Mouse (Mus musculus): Measurements from ENCODE around the gene Vps11. TPM values are rescaled to one million over a fixed set of nuclear protein-coding genes. Genes with fewer than 3 reads are reported as not detected.
"Not testable (repeated sequence)": the region's sequence is repeated elsewhere in the genome, so short reads cannot be mapped to it uniquely, and the experiment has no call there.

The Vps11 gene
- polyA plus RNA-seq (2016; fragmentation: Nextera tagmentation; extraction: Ambion mirVana) = 17.0 and 19.0 TPM in 2 replicates

DNA sequence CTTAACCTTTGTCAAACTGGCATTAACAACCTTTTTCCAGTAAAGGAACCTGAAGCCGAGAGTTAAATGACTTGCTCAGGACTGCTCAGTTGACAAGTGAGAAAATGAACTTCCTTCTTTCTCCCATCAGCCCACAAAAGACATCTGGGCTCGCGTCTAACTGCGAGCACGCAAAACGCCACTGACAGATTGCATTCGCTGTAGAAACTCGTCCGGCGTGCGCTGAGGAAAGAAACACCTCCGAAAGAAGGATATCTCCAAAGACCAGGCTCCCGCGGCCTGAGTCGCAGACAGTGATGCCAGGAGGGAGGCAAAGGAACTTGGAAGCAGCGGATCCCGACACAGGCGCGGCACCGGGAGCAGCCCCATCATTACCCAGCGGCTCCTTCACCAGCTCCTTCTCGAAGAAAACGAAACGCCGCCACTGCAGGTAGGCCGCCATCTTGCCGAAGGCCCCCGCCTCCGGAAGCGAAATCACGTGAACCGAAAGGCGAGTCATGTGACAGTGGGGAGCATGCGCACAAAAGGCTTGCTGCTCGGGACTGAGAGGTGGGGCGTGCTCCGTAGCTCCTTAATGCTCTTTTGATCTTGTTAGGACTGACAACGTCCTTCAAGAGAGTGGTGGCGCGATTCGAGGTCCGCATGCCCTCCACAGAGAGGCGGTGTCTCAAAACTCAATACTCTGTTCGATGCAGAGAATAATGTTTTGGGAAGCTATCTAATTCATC is at the start of gene Vps11:
Vps11 (minus strand) TSS at position 481 of the 728 bp plus-strand sequence.
- Histone ChIP-seq H3K36me3 (peaks cover 34% of the 10 kb centered on the region), H3K9ac (peak within 1 kb of the TSS; percentile 84), H3K9me3 (replicated peaks) (no peaks in the 10 kb centered on the region), H3K27me3 (replicated peaks) (no peaks in the 10 kb centered on the region), H3K4me3 (peak within 1 kb of the TSS; percentile 92), H3K27ac (peak within 1 kb of the TSS; percentile 87), H3K4me2 (peak within 1 kb of the TSS; percentile 83), H3K4me1 (peaks cover 20% of the 10 kb centered on the region)
- peak; percentile 90 for ATAC-seq
- under 1% methylated on average over 44 of the region's 44 CpGs for WGBS (ENCODE audit: insufficient replicate concordance)

DNA sequence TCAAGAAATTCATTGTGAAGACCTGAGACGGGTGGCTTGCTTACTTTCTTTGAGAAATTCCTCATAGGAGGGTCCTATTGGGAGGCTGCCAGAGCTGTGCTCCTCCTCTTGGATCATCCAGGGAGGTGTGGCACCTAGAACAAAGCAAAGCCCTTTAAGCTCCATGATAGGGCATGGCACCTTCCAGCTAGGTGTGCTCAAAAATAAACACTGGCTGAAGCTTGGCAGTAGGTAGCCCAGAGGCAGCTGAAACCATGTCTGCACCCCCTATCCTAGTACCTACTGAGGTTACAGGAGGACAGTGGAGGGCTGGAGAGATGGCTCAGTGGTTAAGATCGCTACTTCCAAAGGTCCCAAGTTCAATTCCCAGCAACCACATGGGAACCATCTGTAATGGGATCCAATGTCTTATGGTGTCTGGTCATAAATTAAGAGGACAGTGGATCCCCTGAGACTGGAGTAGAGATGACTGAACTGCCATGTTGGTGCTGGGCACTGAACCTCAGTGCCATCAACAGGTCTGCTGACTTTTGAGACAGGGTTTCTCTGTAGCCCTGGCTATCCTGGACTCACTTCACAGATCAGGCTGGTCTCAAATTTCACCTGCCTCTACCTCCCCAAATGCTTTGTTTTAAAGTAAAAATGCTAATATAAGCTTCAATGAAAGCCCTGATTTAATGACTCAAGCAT is 49.3 kb upstream of the Vps11 start:
- ATAC-seq = no peak
- peaks cover 72% of the 10 kb centered on the region for H3K36me3 ChIP-seq
- H3K4me1 ChIP-seq = peaks cover 59% of the 10 kb centered on the region
- no peaks in the 10 kb centered on the region for H3K9me3 ChIP-seq (replicated peaks)
- WGBS (ENCODE audit: insufficient replicate concordance) = 76% methylated on average over 2 of the region's 2 CpGs
- no peaks in the 10 kb centered on the region for H3K27me3 ChIP-seq (replicated peaks)
- no peak overlapping the region for H3K4me3 ChIP-seq
- H3K9ac ChIP-seq = no peak overlapping the region
- H3K27ac ChIP-seq = peak overlapping the region; percentile 58; the same call in 1 of the 2 replicates
- H3K4me2 ChIP-seq = no peak overlapping the region

DNA sequence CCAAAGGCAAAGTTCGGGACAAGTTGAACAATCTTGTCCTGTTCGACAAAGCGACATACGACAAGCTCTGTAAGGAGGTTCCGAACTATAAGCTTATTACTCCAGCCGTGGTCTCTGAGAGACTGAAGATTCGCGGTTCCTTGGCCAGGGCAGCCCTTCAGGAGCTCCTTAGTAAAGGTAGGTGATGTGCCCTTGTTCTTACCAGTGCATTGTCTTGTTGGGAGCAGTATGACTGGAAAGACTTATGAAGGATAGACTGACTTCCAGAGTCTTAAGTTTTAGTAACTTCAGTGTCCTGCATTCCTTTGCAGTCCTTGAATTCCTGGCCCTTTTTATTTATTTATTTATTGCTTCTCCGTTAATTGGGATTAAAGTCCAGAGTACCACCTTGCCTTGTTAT is 47.2 kb upstream of the Vps11 start:
- peak overlapping the region; percentile 73 for H3K4me2 ChIP-seq
- H3K36me3 ChIP-seq = peaks cover 73% of the 10 kb centered on the region
- H3K27me3 ChIP-seq (replicated peaks); H3K9me3 ChIP-seq (replicated peaks); ATAC-seq: not testable (repeated sequence)
- H3K4me1 ChIP-seq = peaks cover 71% of the 10 kb centered on the region
- H3K27ac ChIP-seq = peak overlapping the region; percentile 90
- 45% methylated on average over 9 of the region's 9 CpGs for WGBS (ENCODE audit: insufficient replicate concordance)
- peak overlapping the region; percentile 91 for H3K4me3 ChIP-seq
- peak overlapping the region; percentile 91 for H3K9ac ChIP-seq

DNA sequence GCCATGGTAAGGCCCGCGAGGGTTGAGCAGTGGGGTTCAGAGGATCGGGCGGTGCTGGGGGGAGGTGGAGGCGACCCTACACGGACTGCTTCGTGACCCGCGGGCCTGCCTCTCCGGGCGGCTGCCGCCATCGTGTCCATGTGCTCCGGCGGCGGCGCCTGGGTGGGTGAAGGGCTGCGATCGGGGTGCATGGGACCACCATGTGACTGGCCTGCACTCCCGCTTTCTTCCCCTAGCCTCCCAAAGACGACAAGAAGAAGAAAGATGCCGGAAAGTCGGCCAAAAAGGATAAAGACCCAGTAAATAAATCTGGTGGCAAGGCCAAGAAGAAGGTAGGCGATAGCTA is 46.3 kb upstream of the Vps11 start:
- Histone ChIP-seq H3K4me3 (peak overlapping the region; percentile 91), H3K27me3 (replicated peaks) (no peaks in the 10 kb centered on the region), H3K9ac (peak overlapping the region; percentile 91), H3K4me2 (peak overlapping the region; percentile 73), H3K4me1 (peaks cover 66% of the 10 kb centered on the region), H3K27ac (peak overlapping the region; percentile 90), H3K36me3 (peaks cover 73% of the 10 kb centered on the region), H3K9me3 (replicated peaks) (no peaks in the 10 kb centered on the region)
- under 1% methylated on average over 24 of the region's 24 CpGs for WGBS (ENCODE audit: insufficient replicate concordance)
- no peak for ATAC-seq

DNA sequence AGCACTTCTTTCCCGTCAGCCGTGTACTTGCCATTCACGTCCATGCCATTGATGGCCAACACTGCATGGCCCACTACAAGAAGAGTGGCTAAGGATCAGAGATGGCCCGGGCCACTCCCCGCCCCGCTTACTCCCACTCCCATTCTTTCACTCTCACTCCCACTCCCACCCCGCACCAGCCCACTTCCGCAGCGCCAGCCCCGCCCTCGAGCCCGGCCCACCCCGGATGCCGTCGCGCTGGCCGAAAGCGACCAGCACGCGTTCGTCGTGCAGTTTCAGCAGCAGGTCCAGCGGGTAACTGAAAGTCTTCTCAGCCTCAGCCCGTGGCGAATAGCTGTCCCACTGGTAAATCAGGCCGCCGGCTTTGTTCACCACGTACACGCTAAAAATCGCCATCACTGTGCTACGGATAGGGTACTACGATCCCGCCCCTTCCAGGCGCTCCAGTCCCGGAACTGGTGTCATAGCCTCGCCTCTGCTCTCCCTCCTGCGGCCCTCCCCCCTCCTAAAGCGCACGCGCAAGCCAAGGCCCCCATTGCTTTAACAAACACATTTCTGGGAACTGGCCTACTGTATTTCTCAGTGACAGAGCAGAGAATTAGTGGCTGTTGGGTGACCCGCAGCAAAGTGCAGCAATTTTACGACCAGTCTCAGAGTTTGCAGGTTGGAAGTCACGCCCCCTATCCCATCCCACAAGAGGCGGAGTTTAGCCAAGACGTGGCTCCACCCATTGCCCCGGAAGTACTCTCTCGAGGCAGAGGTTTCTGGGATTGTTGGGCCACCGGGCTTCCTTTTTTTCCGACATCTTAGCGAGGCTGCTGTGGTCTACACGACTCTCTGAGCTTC is 45.7 kb upstream of the Vps11 start, which contains the start of the genes Rps25 and Trappc4:
Rps25 (plus strand) TSS at position 234 of the 846 bp plus-strand sequence.
Trappc4 (minus strand) TSS at position 695 of the 846 bp plus-strand sequence.
- peak within 1 kb of the TSS; percentile 90 for H3K27ac ChIP-seq
- peak within 1 kb of the TSS; percentile 91 for H3K9ac ChIP-seq
- H3K4me3 ChIP-seq = peak within 1 kb of the TSS; percentile 91
- H3K4me2 ChIP-seq = peak within 1 kb of the TSS; percentile 73
- H3K4me1 ChIP-seq = peaks cover 61% of the 10 kb centered on the region
- no peaks in the 10 kb centered on the region for H3K9me3 ChIP-seq (replicated peaks)
- peaks cover 73% of the 10 kb centered on the region for H3K36me3 ChIP-seq
- no peaks in the 10 kb centered on the region for H3K27me3 ChIP-seq (replicated peaks)
- ATAC-seq = peak; percentile 93
- WGBS (ENCODE audit: insufficient replicate concordance) = under 1% methylated on average over 51 of the region's 51 CpGs

DNA sequence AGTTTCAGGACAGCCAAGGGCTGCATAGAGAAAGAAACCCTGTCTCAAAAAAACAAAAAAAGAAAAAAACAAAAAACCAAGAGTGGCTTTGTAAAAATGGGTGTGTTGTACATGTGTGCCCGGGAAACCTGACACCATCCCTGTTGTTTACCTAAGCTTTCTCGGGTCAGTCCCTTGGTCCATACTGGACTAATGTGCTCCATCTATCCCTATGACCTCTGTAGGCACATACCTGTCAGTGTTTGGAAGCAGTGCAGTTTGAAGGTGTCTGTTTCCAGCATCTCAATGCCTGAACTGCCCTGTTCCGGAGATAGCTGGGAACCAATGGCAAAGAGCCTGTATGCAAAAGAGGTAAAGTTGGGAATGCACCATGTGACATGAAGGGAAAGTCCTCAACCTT is 43.5 kb upstream of the Vps11 start:
- no peak overlapping the region for H3K27ac ChIP-seq
- H3K27me3 ChIP-seq (replicated peaks) = no peaks in the 10 kb centered on the region
- peaks cover 51% of the 10 kb centered on the region for H3K4me1 ChIP-seq
- ATAC-seq = no peak
- no peaks in the 10 kb centered on the region for H3K9me3 ChIP-seq (replicated peaks)
- 80% methylated on average over 3 of the region's 3 CpGs for WGBS (ENCODE audit: insufficient replicate concordance)
- no peak overlapping the region for H3K9ac ChIP-seq
- H3K36me3 ChIP-seq = peaks cover 73% of the 10 kb centered on the region
- no peak overlapping the region for H3K4me3 ChIP-seq
- no peak overlapping the region for H3K4me2 ChIP-seq

DNA sequence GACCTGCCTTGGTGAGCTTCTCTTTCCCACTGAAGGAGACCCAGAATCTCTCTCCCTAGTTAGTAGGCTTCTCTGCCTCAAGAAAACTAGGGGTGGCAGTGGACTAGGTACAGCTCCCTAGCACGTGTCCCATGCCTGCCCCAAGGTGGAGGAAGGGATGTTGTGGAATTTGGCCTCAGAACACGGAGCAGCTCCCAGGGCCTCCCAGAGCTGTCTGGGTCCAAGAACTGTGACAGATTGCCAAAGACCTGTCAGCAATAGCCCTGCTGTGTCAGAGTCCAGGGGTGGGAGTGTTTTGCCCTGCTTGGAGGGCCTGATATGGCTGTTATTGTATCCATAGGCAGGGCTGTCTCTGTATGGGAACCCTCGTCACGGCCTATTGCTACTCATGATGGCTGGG is 39.6 kb upstream of the Vps11 start:
- Histone ChIP-seq H3K9me3 (replicated peaks) (no peaks in the 10 kb centered on the region), H3K36me3 (peaks cover 72% of the 10 kb centered on the region), H3K4me3 (no peak overlapping the region), H3K27me3 (replicated peaks) (no peaks in the 10 kb centered on the region), H3K9ac (no peak overlapping the region), H3K4me2 (no peak overlapping the region), H3K4me1 (peaks cover 57% of the 10 kb centered on the region), H3K27ac (no peak overlapping the region)
- 85% methylated on average over 4 of the region's 4 CpGs for WGBS (ENCODE audit: insufficient replicate concordance)
- ATAC-seq = no peak

DNA sequence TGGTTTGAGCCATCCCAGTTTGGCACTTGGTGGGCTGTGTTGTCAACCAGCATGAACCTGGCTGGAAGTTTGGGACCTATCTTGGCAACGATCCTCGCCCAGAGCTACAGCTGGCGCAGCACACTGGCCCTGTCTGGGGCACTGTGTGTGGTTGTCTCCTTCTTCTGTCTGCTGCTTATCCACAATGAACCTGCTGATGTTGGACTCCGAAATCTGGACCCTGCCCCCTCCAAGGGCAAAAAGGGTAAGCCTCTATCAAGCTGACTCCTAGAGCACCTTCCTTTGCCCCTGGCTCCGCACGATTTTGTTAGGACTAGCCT is 38.3 kb upstream of the Vps11 start:
- Histone ChIP-seq H3K9ac (no peak overlapping the region), H3K27me3 (replicated peaks) (no peaks in the 10 kb centered on the region), H3K4me3 (no peak overlapping the region), H3K9me3 (replicated peaks) (no peaks in the 10 kb centered on the region), H3K36me3 (peaks cover 63% of the 10 kb centered on the region), H3K4me1 (peaks cover 50% of the 10 kb centered on the region), H3K4me2 (no peak overlapping the region), H3K27ac (no peak overlapping the region)
- no peak for ATAC-seq
- 84% methylated on average over 6 of the region's 6 CpGs for WGBS (ENCODE audit: insufficient replicate concordance)

DNA sequence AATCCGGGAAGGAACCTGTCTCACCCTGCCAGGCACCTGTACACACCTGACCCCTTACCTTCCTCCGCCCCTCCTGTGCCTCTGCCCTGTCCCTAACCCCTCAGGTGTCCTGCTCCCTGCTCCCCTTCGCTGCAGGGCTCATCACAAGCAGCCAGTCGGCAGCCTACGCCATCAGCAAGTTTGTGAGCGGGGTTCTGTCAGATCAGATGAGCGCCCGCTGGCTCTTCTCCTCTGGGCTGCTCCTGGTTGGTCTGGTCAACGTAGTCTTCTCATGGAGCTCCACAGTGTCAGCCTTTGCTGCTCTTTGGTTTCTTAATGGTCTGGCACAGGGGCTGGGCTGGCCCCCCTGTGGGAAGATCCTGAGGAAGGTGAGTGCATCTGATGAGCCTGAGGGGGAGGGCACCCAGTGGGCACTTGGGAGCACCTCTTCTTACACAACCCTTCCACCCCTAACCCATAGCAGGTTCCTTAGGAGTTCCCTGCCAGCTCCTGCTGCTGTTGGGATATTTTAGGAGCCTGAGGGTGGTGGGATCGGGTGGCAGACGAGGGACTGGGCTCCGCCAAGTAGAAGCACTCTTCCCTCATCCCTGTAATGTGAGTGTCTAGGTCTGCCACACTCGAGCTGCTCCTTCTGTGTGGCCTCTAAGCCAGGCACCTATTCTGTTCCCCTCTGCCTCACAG is 37.8 kb upstream of the Vps11 start:
- Histone ChIP-seq H3K27me3 (replicated peaks) (no peaks in the 10 kb centered on the region), H3K4me3 (no peak overlapping the region), H3K36me3 (peaks cover 58% of the 10 kb centered on the region), H3K4me2 (peak overlapping the region; percentile 97), H3K9ac (0 out of 2 replicates have a peak overlapping the region, but pooled peaks have one; percentile 33), H3K4me1 (peaks cover 48% of the 10 kb centered on the region), H3K27ac (no peak overlapping the region), H3K9me3 (replicated peaks) (no peaks in the 10 kb centered on the region)
- no peak for ATAC-seq
- WGBS (ENCODE audit: insufficient replicate concordance) = 78% methylated on average over 13 of the region's 13 CpGs

DNA sequence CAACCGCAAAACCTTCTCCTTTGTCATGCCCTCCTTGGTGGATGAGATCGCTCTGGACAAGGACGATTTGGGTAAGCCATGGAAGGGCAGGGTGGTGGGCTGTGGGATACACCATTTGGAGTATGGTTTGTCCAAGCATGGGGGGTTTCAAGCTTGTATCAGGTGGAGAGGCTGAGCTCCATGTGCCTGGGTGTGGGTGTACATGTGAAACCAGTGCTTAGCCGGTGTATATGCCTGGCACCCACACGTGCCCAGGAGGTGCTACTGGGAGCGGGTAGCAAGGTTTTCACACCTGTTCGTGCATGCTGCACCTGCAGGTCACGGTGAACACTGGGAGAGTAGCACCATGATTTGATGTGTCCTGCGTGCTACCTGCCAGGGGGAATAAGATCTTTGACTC is 37.1 kb upstream of the Vps11 start:
- H3K9ac ChIP-seq = peak overlapping the region; percentile 91; the same call in 1 of the 2 replicates

DNA sequence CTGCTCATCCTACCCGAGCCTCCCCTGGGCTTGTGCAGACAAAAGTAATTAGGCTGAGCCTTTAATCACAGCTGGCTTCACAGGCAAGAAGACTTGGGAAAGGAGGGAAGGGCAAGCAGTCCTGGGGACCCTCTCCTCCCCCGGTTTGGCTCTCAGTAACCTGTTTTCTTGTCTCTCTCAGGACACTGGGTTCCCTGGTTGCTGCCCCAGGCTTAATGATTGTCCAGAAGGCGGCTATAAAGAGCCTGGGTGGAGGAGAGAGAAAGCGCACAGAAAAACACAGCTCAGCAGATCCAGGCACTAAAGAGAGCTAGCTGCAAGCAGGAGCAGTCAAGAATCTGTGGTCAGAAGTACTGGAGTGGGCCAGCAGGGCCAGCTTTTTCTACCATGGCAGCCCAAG is 36.6 kb upstream of the Vps11 start:
- peaks cover 46% of the 10 kb centered on the region for H3K36me3 ChIP-seq
- peak overlapping the region; percentile 91 for H3K9ac ChIP-seq
- H3K27me3 ChIP-seq (replicated peaks) = no peaks in the 10 kb centered on the region
- H3K4me1 ChIP-seq = peaks cover 48% of the 10 kb centered on the region
- 45% methylated on average over 4 of the region's 4 CpGs for WGBS (ENCODE audit: insufficient replicate concordance)
- peak overlapping the region; percentile 81 for H3K4me3 ChIP-seq
- no peaks in the 10 kb centered on the region for H3K9me3 ChIP-seq (replicated peaks)
- peak overlapping the region; percentile 92 for H3K27ac ChIP-seq
- peak overlapping the region; percentile 97 for H3K4me2 ChIP-seq
- no peak for ATAC-seq

More for the DNA sequence above, 37.1 kb upstream of the Vps11 start:
- H3K27ac ChIP-seq = peak overlapping the region; percentile 92
- ATAC-seq = no peak
- peaks cover 48% of the 10 kb centered on the region for H3K4me1 ChIP-seq
- no peaks in the 10 kb centered on the region for H3K9me3 ChIP-seq (replicated peaks)
- peak overlapping the region; percentile 97 for H3K4me2 ChIP-seq
- no peaks in the 10 kb centered on the region for H3K27me3 ChIP-seq (replicated peaks)
- peaks cover 51% of the 10 kb centered on the region for H3K36me3 ChIP-seq
- peak overlapping the region; percentile 81 for H3K4me3 ChIP-seq
- 81% methylated on average over 9 of the region's 9 CpGs for WGBS (ENCODE audit: insufficient replicate concordance)

Data from liver, embryonic 12.5 days (tissue).